Mouse (Mus musculus) neural tube, embryonic 15.5 days (tissue): ENCODE data around the gene Eya2. TPM values are rescaled to one million over a fixed set of nuclear protein-coding genes. Genes with fewer than 3 reads are reported as not detected.

ENCODE experiments used
- ATAC-seq: fragments of 200-750 bp; cut with Nextera tagmentation; 2 replicates; pipeline ENCODE4 v1.8.0; 2017; ENCODE audit warnings: mild to moderate bottlenecking, moderate TSS enrichment, moderate library complexity; ENCODE audit not compliant: low FRiP score
- H3K27ac ChIP-seq: fragments of 300-500 bp; sonication (generic); replicated peaks from 2 replicates; pipeline ENCODE4 v1.5.1; 2015; ENCODE audit warnings: mild to moderate bottlenecking, inconsistent platforms
- H3K27me3 ChIP-seq: fragments of 300-500 bp; sonication (generic); replicated peaks from 2 replicates; pipeline ENCODE4 v1.6.1; 2015; ENCODE audit warnings: inconsistent platforms
- H3K36me3 ChIP-seq: fragments of 300-500 bp; sonication (generic); 2 replicates; pipeline ENCODE4 v1.6.1; 2015; ENCODE audit warnings: inconsistent platforms
- H3K4me1 ChIP-seq: fragments of 300-500 bp; sonication (generic); 2 replicates; pipeline ENCODE4 v1.6.1; 2015; ENCODE audit warnings: inconsistent platforms
- H3K4me2 ChIP-seq: fragments of 300-500 bp; sonication (generic); 2 replicates; pipeline ENCODE4 v1.6.1; 2015; ENCODE audit warnings: inconsistent platforms, mild to moderate bottlenecking, moderate library complexity
- H3K4me3 ChIP-seq: fragments of 300-500 bp; sonication (generic); replicated peaks from 2 replicates; pipeline ENCODE4 v1.5.1; 2015; ENCODE audit warnings: mild to moderate bottlenecking, inconsistent platforms
- H3K9ac ChIP-seq: fragments of 300-500 bp; sonication (generic); replicated peaks from 2 replicates; pipeline ENCODE4 v1.6.1; 2015; ENCODE audit warnings: mild to moderate bottlenecking, inconsistent platforms
- H3K9me3 ChIP-seq: fragments of 300-500 bp; sonication (generic); replicated peaks from 2 replicates; pipeline ENCODE4 v1.6.1; 2016; ENCODE audit warnings: inconsistent platforms
- WGBS: fragments of 180-500 bp; shearing (Covaris S2); methylation state at CpG from one replicate; pipeline ENCODE4 v1.1.7; 2015; ENCODE audit warnings: mixed read lengths; 5-methylcytosine and 5-hydroxymethylcytosine counted together
- polyA plus RNA-seq: library from polyadenylated mRNA; unstranded; fragments of >200 nt; fragmentation: Nextera tagmentation; extraction: Ambion mirVana; gene quantifications from 2 replicates; pipeline ENCODE4 v1.2.1, GENCODE M21; 2015

Gene Eya2
- polyA plus RNA-seq, 1 experiment from 2014 or later = 5.2 TPM

- no peak overlapping the region for H3K9ac ChIP-seq
- 21% methylated on average over 14 of the region's 14 CpGs for WGBS
- no peaks in the 10 kb centered on the region for H3K27me3 ChIP-seq
- H3K4me3 ChIP-seq = no peak overlapping the region
- H3K9me3 ChIP-seq = no peaks in the 10 kb centered on the region
- H3K36me3 ChIP-seq = no peaks in the 10 kb centered on the region
- no peak overlapping the region for H3K27ac ChIP-seq
- peaks cover 36% of the 10 kb centered on the region for H3K4me1 ChIP-seq
- 0 out of 2 replicates have a peak, but pooled peaks have one; percentile 29 for ATAC-seq
- H3K4me2 ChIP-seq = no peak overlapping the region
Observed at GRCm38 (mm10) chr2:165653001-165653921, 58.4 kb downstream of the Eya2 start.

- Histone ChIP-seq H3K36me3 (no peaks in the 10 kb centered on the region), H3K9me3 (no peaks in the 10 kb centered on the region), H3K4me2 (no peak overlapping the region), H3K9ac (no peak overlapping the region), H3K4me3 (no peak overlapping the region), H3K27ac (no peak overlapping the region), H3K4me1 (peaks cover 36% of the 10 kb centered on the region), H3K27me3 (no peaks in the 10 kb centered on the region)
- no peak for ATAC-seq
- WGBS = 48% methylated on average over 9 of the region's 9 CpGs
Observed at GRCm38 (mm10) chr2:165654151-165654550, 59.3 kb downstream of the Eya2 start.

- H3K4me1 ChIP-seq = peaks cover 36% of the 10 kb centered on the region
- ATAC-seq = no peak
- 83% methylated on average over 10 of the region's 10 CpGs for WGBS
Observed at GRCm38 (mm10) chr2:165654696-165655491, 60.1 kb downstream of the Eya2 start.

GRCm38 (mm10) chr2:165656541-165656940, 61.7 kb downstream of the Eya2 start:
- 68% methylated on average over 4 of the region's 4 CpGs for WGBS
- no peaks in the 10 kb centered on the region for H3K9me3 ChIP-seq
- no peak overlapping the region for H3K9ac ChIP-seq
- H3K27ac ChIP-seq = peak overlapping the region; percentile 50; the same call in 1 of the 2 replicates
- no peak for ATAC-seq
- H3K4me3 ChIP-seq = no peak overlapping the region
- H3K4me2 ChIP-seq = no peak overlapping the region
- H3K36me3 ChIP-seq = no peaks in the 10 kb centered on the region
- no peaks in the 10 kb centered on the region for H3K27me3 ChIP-seq
- H3K4me1 ChIP-seq = peaks cover 30% of the 10 kb centered on the region

More at GRCm38 (mm10) chr2:165654696-165655491, 60.1 kb downstream of the Eya2 start:
- Histone ChIP-seq H3K36me3 (no peaks in the 10 kb centered on the region), H3K4me2 (no peak overlapping the region), H3K4me3 (no peak overlapping the region), H3K27me3 (no peaks in the 10 kb centered on the region), H3K9me3 (no peaks in the 10 kb centered on the region), H3K9ac (no peak overlapping the region), H3K27ac (peak overlapping the region; percentile 1; the same call in 1 of the 2 replicates)

GRCm38 (mm10) chr2:165656956-165657355, 62.1 kb downstream of the Eya2 start:
- no peak for ATAC-seq
- Histone ChIP-seq H3K4me1 (peaks cover 30% of the 10 kb centered on the region), H3K27ac (peak overlapping the region; percentile 50; the same call in 1 of the 2 replicates), H3K9ac (no peak overlapping the region), H3K4me3 (no peak overlapping the region), H3K4me2 (no peak overlapping the region), H3K36me3 (no peaks in the 10 kb centered on the region), H3K27me3 (no peaks in the 10 kb centered on the region), H3K9me3 (no peaks in the 10 kb centered on the region)
- WGBS = 30% methylated on average over 6 of the region's 6 CpGs

- Histone ChIP-seq H3K4me2 (no peak overlapping the region), H3K9me3 (no peaks in the 10 kb centered on the region), H3K27me3 (no peaks in the 10 kb centered on the region), H3K27ac (no peak overlapping the region), H3K36me3 (no peaks in the 10 kb centered on the region), H3K9ac (no peak overlapping the region), H3K4me1 (peaks cover 13% of the 10 kb centered on the region; the same call in 1 of the 2 replicates), H3K4me3 (no peak overlapping the region)
- 63% methylated on average over 5 of the region's 5 CpGs for WGBS
- ATAC-seq = no peak
Observed at GRCm38 (mm10) chr2:165659552-165659951, 64.7 kb downstream of the Eya2 start.

- H3K27me3 ChIP-seq = no peaks in the 10 kb centered on the region
- ATAC-seq = no peak
- no peaks in the 10 kb centered on the region for H3K9me3 ChIP-seq
- WGBS = 81% methylated on average over 7 of the region's 7 CpGs
- H3K36me3 ChIP-seq = no peaks in the 10 kb centered on the region
- no peak overlapping the region for H3K4me2 ChIP-seq
- H3K4me3 ChIP-seq = no peak overlapping the region
- no peak overlapping the region for H3K9ac ChIP-seq
- H3K4me1 ChIP-seq = 0 out of 2 replicates have a peak, but pooled peaks cover 4% of the 10 kb centered on the region
- H3K27ac ChIP-seq = no peak overlapping the region
Observed at GRCm38 (mm10) chr2:165663266-165663665, 68.4 kb downstream of the Eya2 start.

- no peaks in the 10 kb centered on the region for H3K36me3 ChIP-seq
- no peak for ATAC-seq
- no peak overlapping the region for H3K4me2 ChIP-seq
- no peak overlapping the region for H3K9ac ChIP-seq
- H3K27me3 ChIP-seq = no peaks in the 10 kb centered on the region
- WGBS = 90% methylated on average over 7 of the region's 7 CpGs
- no peaks in the 10 kb centered on the region for H3K9me3 ChIP-seq
- no peak overlapping the region for H3K27ac ChIP-seq
- H3K4me1 ChIP-seq = 0 out of 2 replicates have a peak, but pooled peaks cover 4% of the 10 kb centered on the region
- H3K4me3 ChIP-seq = no peak overlapping the region
Observed at GRCm38 (mm10) chr2:165664648-165665047, 69.8 kb downstream of the Eya2 start.

- H3K9ac ChIP-seq = no peak overlapping the region
- WGBS = 58% methylated on average over 5 of the region's 5 CpGs
- no peak overlapping the region for H3K27ac ChIP-seq
- H3K36me3 ChIP-seq = no peaks in the 10 kb centered on the region
- 0 out of 2 replicates have a peak, but pooled peaks cover 4% of the 10 kb centered on the region for H3K4me1 ChIP-seq
- no peaks in the 10 kb centered on the region for H3K27me3 ChIP-seq
- no peak for ATAC-seq
- H3K4me2 ChIP-seq = no peak overlapping the region
- H3K9me3 ChIP-seq = no peaks in the 10 kb centered on the region
- no peak overlapping the region for H3K4me3 ChIP-seq
Observed at GRCm38 (mm10) chr2:165665176-165665575, 70.3 kb downstream of the Eya2 start.

- 0 out of 2 replicates have a peak, but pooled peaks cover 4% of the 10 kb centered on the region for H3K4me1 ChIP-seq
- ATAC-seq = no peak
- no peak overlapping the region for H3K4me3 ChIP-seq
- 51% methylated on average over 2 of the region's 2 CpGs for WGBS
- H3K27me3 ChIP-seq = no peaks in the 10 kb centered on the region
- no peak overlapping the region for H3K4me2 ChIP-seq
- H3K9me3 ChIP-seq = no peaks in the 10 kb centered on the region
- H3K36me3 ChIP-seq = no peaks in the 10 kb centered on the region
- no peak overlapping the region for H3K27ac ChIP-seq
- H3K9ac ChIP-seq = no peak overlapping the region
Observed at GRCm38 (mm10) chr2:165667096-165667495, 72.3 kb downstream of the Eya2 start.

GRCm38 (mm10) chr2:165682719-165683118, 87.9 kb downstream of the Eya2 start:
- no peaks in the 10 kb centered on the region for H3K27me3 ChIP-seq
- H3K4me2 ChIP-seq = no peak overlapping the region
- H3K9ac ChIP-seq = no peak overlapping the region
- WGBS = 41% methylated on average over 6 of the region's 6 CpGs
- H3K9me3 ChIP-seq = no peaks in the 10 kb centered on the region
- no peaks in the 10 kb centered on the region for H3K4me1 ChIP-seq
- H3K36me3 ChIP-seq = no peaks in the 10 kb centered on the region
- no peak for ATAC-seq
- no peak overlapping the region for H3K27ac ChIP-seq
- no peak overlapping the region for H3K4me3 ChIP-seq
